8 mouse cellular contexts compared by ENCODE assay signal in the genomic region with DNA sequence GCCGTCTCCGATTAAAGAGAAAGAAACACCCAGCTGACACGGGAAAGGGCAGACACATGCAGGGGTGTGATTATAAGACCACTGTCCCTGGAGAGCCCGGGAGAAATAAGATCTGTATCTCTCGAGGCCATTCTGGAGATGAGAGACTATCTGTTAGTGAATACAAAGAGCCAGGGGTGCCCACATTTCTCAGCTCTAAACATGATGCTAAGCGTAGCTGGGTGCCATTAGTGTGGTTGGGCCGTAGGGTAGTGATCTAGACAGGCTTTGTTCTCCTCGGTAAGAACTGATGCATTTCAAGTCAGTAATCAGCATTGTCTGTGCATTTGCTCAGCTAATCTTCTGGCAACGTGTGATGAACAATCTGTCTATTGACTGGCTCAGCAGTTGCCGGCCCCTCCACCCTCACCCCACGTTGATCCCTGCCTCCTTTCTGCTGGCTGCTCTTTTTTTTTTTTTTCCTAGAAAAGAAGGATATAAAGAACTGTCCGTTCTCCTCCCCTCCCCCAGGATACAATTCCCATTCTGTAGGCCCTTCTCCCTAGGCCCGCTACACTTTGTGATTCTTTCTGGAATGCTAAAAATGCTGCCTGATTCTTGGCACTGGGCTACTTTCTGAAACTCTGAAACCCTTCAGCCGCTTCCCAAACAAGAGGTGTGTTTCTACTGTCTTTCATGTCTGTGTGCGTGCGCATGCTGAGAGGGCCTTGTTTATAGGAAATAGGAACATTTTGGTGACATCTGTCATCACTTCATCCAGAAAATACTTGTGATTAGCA.
A peak's percentile ranks its signal among the peaks of the same experiment; 100 is the strongest.
DNase-seq lines count a peak whose midpoint lies in the region; ATAC-seq and TF ChIP-seq lines count a peak whose summit lies in the region.

No protein-coding gene starts in this region.

- TF ChIP-seq POLR2A in kidney, adult 2 months (IDR thresholded peaks at IDR 0.05; ENCODE audit: low read depth, low read length) = no peak

- peak overlapping the region; percentile 34 for H3K4me2 ChIP-seq in hindbrain, embryonic 12.5 days (replicated peaks)

- no peak overlapping the region for H3K9ac ChIP-seq in hindbrain, embryonic 12.5 days

- WGBS in kidney, adult 2 months = 30% methylated on average over 16 of the region's 16 CpGs
- WGBS in hindbrain, embryonic 12.5 days = 2% methylated on average over 16 of the region's 16 CpGs

- no peaks in the 10 kb centered on the region; the same call in 1 of the 2 replicates for H3K4me1 ChIP-seq in kidney, adult 2 months (ENCODE audit: control insufficient read depth, insufficient read depth, low read length)
- H3K4me1 ChIP-seq in hindbrain, embryonic 12.5 days = peaks cover 14% of the 10 kb centered on the region

- H3K4me3 ChIP-seq in kidney, adult 2 months (ENCODE audit: insufficient read depth, low read depth, low read length) = no peak overlapping the region
- H3K4me3 ChIP-seq in hindbrain, embryonic 12.5 days = no peak overlapping the region

- peak; percentile 96 for ATAC-seq in hindbrain, embryonic 12.5 days (ENCODE audit: low FRiP score)
- no peak for ATAC-seq in granulocyte monocyte progenitor cell, adult 5-6 weeks (replicated peaks; ENCODE audit: poor library complexity, severe bottlenecking)

- no peaks in the 10 kb centered on the region for H3K9me3 ChIP-seq in hindbrain, embryonic 12.5 days (replicated peaks)

- no peaks in the 10 kb centered on the region for H3K27me3 ChIP-seq in kidney, adult 2 months (replicated peaks; ENCODE audit: control insufficient read depth, insufficient read depth, low read length)
- no peaks in the 10 kb centered on the region for H3K27me3 ChIP-seq in hindbrain, embryonic 12.5 days

- H3K36me3 ChIP-seq in kidney, adult 2 months (ENCODE audit: control insufficient read depth, insufficient read depth, low read length) = no peaks in the 10 kb centered on the region
- no peaks in the 10 kb centered on the region for H3K36me3 ChIP-seq in hindbrain, embryonic 12.5 days

- no peak for TF ChIP-seq CTCF in kidney, adult 2 months (conservative IDR thresholded peaks at IDR 0.05; ENCODE audit: insufficient read depth, insufficient read length, low read depth, low read length)

- intact Hi-C loops in gastrocnemius, postnatal 14 days (cut with DNase I; ENCODE audit: low total_unique reads) = no loop called here

- H3K27ac ChIP-seq in kidney, adult 2 months (ENCODE audit: insufficient read depth, low read depth, low read length) = no peak overlapping the region
- H3K27ac ChIP-seq in hindbrain, embryonic 12.5 days = peak overlapping the region; percentile 89

- DNase-seq in kidney, adult 2 months = peak; percentile 34
- no peak for DNase-seq in kidney, adult 8-10 months
- peak; percentile 87 for DNase-seq in embryo, embryonic 10 days (ENCODE audit: low spot score)
- peak; percentile 49 to 74 for DNase-seq in lung, postnatal 4 days
- DNase-seq in frontal cortex, postnatal 25 days (ENCODE audit: low spot score in 2 of 2) = no peak
- DNase-seq in gastrocnemius, postnatal 14 days = no peak

Comparison
In these comparisons a context has a peak if more than half of its experiments do, and no peak if none do; other contexts are left out.
1. DNase-seq: peak in kidney, adult 2 months (single experiment), embryo, embryonic 10 days (single experiment) and lung, postnatal 4 days (2 of 2); none in kidney, adult 8-10 months (0 of 2), frontal cortex, postnatal 25 days (0 of 2) and gastrocnemius, postnatal 14 days (single experiment).